Comparison of ENCODE assay signal across 22 mouse cellular contexts in the genomic region with DNA sequence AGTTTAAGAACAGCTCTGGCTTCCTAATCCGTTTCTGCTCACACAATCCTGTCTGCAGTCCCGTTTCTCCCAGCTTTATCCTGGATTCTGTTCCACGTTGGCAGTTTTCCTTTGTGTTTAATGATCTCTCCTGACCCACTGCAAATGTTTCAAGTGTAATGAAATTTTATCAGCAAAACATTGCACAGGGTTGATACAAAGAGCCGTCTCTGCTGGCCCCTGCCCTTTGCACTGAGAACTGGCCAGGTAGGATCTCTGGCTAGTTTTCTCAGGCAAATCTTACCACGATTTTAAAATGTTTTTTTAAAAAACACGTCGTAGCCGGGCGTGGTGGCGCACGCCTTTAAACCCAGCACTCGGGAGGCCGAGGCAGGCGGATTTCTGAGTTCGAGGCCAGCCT. TPM values are rescaled to one million over a fixed set of nuclear protein-coding genes. Genes with fewer than 3 reads are reported as not detected.
"Had no signal": no experiment of that assay in that cellular context is flagged by ENCODE, and none has a peak within 500 bp of the region (broad histone marks: within the 10 kb centered on the region; RNA-seq: fewer than 3 reads in every experiment).

No protein-coding gene starts in this region.

- H3K27ac ChIP-seq: midbrain, embryonic 10.5 days; midbrain, embryonic 13.5 days; neural tube, embryonic 13.5 days; neural tube, embryonic 15.5 days; stomach, embryonic 15.5 days had no signal

- H3K4me2 ChIP-seq: lung, embryonic 14.5 days; midbrain, embryonic 13.5 days; neural tube, embryonic 13.5 days; neural tube, embryonic 15.5 days; stomach, embryonic 15.5 days had no signal

- H3K4me3 ChIP-seq: midbrain, embryonic 10.5 days; midbrain, embryonic 13.5 days; myocyte; neural tube, embryonic 13.5 days; neural tube, embryonic 15.5 days; stomach, embryonic 15.5 days had no signal

- H3K4me1 ChIP-seq: midbrain, embryonic 10.5 days; midbrain, embryonic 13.5 days; neural tube, embryonic 13.5 days; stomach, embryonic 15.5 days had no signal

- H3K36me3 ChIP-seq: midbrain, embryonic 10.5 days; midbrain, embryonic 13.5 days; neural tube, embryonic 13.5 days; neural tube, embryonic 15.5 days; stomach, embryonic 15.5 days had no signal

- H3K9ac ChIP-seq: lung, embryonic 14.5 days; midbrain, embryonic 13.5 days; neural tube, embryonic 13.5 days; neural tube, embryonic 15.5 days; stomach, embryonic 15.5 days had no signal

- H3K9me3 ChIP-seq: midbrain, embryonic 10.5 days; midbrain, embryonic 13.5 days; neural tube, embryonic 13.5 days; neural tube, embryonic 15.5 days; stomach, embryonic 15.5 days had no signal

- ATAC-seq: midbrain, embryonic 13.5 days; midbrain, embryonic 16.5 days had no signal

- H3K27me3 ChIP-seq: midbrain, embryonic 13.5 days; neural tube, embryonic 13.5 days; neural tube, embryonic 15.5 days; stomach, embryonic 15.5 days had no signal

- DNase-seq: lung, adult 18-20 months; lung, embryonic 14.5 days; lung, postnatal 10 days; lung, postnatal 4 days; right cerebral cortex, adult 18-20 months; right cerebral cortex, postnatal 25 days; right cerebral cortex, postnatal 4 days; spleen, adult 18-20 months; thymus, adult 18-20 months; thymus, postnatal 14 days; thymus, postnatal 36 days had no signal

RNA-seq across cellular contexts. Expression of a gene that starts 26.9 kb away (rescaled TPM):
- total RNA-seq: megakaryocyte, adult 5-6 weeks; megakaryocyte-erythroid progenitor cell, adult 5-6 weeks had no signal
- polyA plus RNA-seq: myocyte had no signal

RNA-seq across cellular contexts. Expression of a gene that starts 39.6 kb away (rescaled TPM):
- total RNA-seq: megakaryocyte, adult 5-6 weeks; megakaryocyte-erythroid progenitor cell, adult 5-6 weeks had no signal
- polyA plus RNA-seq: lung, embryonic 14.5 days; lung, embryonic 16.5 days; midbrain, embryonic 10.5 days; midbrain, embryonic 13.5 days; midbrain, embryonic 16.5 days; myocyte; neural tube, embryonic 13.5 days; neural tube, embryonic 15.5 days had no signal

RNA-seq across cellular contexts. Expression of a gene that starts 52.4 kb away (rescaled TPM):
- total RNA-seq: megakaryocyte, adult 5-6 weeks; megakaryocyte-erythroid progenitor cell, adult 5-6 weeks had no signal
- polyA plus RNA-seq: midbrain, embryonic 10.5 days; midbrain, embryonic 13.5 days; midbrain, embryonic 16.5 days; myocyte; neural tube, embryonic 11.5 days; neural tube, embryonic 13.5 days; neural tube, embryonic 15.5 days had no signal
